Mouse (Mus musculus): Measurements from ENCODE around the gene Mlkl. TPM values are rescaled to one million over a fixed set of nuclear protein-coding genes. Genes with fewer than 3 reads are reported as not detected.
A peak's percentile ranks its signal among the peaks of the same experiment; 100 is the strongest.

Mlkl gene
- polyA plus RNA-seq (2016; fragmentation: Nextera tagmentation; extraction: Ambion mirVana): 0.25 and 0.35 TPM in 2 replicates

GRCm38 (mm10) chr8:111337890-111338347, at the start of gene Mlkl:
TSS of gene Mlkl (minus strand) at chr8:111338177.
- Histone ChIP-seq H3K27ac (no peak within 1 kb of the TSS), H3K9ac (no peak within 1 kb of the TSS)
- WGBS: 1% methylated on average over 29 of the region's 29 CpGs

DNA sequence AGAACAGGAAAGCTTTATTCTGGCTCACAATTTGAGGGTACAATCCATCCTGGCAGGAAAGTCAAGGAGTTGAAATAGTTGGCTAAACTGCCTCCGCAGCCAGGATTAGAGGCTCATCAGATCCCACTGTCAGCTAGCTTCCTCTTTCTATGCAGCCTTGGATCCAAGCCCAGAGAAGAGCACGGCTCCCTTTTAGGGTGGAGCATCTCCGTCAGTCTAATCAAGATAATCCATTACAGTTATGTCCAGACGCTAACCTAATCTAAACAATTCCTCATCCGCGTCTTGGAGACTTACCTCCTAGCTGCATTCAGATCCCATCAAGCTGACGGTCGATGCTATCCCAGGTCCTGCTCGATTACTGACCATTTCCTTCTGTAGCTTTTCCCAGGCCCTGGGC, 47.9 kb upstream of the Mlkl start:
- Histone ChIP-seq H3K4me2 (replicated peaks) (no peak overlapping the region), H3K36me3 (no peaks in the 10 kb centered on the region), H3K27me3 (peaks cover 3% of the 10 kb centered on the region), H3K4me3 (no peak overlapping the region), H3K9ac (no peak overlapping the region), H3K4me1 (no peaks in the 10 kb centered on the region), H3K27ac (no peak overlapping the region), H3K9me3 (no peaks in the 10 kb centered on the region)
- 75% methylated on average over 9 of the region's 9 CpGs for WGBS
- ATAC-seq (ENCODE audit: insufficient number of reproducible peaks, insufficient read depth, low FRiP score, low TSS enrichment): no peak

More at GRCm38 (mm10) chr8:111337890-111338347, at the start of gene Mlkl:
- H3K4me1 ChIP-seq: peaks cover 12% of the 10 kb centered on the region; the same call in 1 of the 2 replicates
- H3K27me3 ChIP-seq: peaks cover 20% of the 10 kb centered on the region
- peak within 1 kb of the TSS; percentile 72 for H3K4me2 ChIP-seq (replicated peaks)
- H3K9me3 ChIP-seq: no peaks in the 10 kb centered on the region
- no peak for ATAC-seq (ENCODE audit: insufficient number of reproducible peaks, insufficient read depth, low FRiP score, low TSS enrichment)
- H3K36me3 ChIP-seq: no peaks in the 10 kb centered on the region
- H3K4me3 ChIP-seq: peak within 1 kb of the TSS; percentile 35

- WGBS: 59% methylated on average over 2 of the region's 2 CpGs
- no peaks in the 10 kb centered on the region for H3K4me1 ChIP-seq
- no peaks in the 10 kb centered on the region for H3K36me3 ChIP-seq
- no peaks in the 10 kb centered on the region for H3K9me3 ChIP-seq
- H3K27ac ChIP-seq: no peak overlapping the region
- ATAC-seq (ENCODE audit: insufficient number of reproducible peaks, insufficient read depth, low FRiP score, low TSS enrichment): no peak
- H3K4me2 ChIP-seq (replicated peaks): no peak overlapping the region
- no peak overlapping the region for H3K4me3 ChIP-seq
- H3K27me3 ChIP-seq: no peaks in the 10 kb centered on the region
- no peak overlapping the region for H3K9ac ChIP-seq
Observed at GRCm38 (mm10) chr8:111384628-111385027, 46.7 kb upstream of the Mlkl start.

- Histone ChIP-seq H3K4me1 (peaks cover 8% of the 10 kb centered on the region), H3K9me3 (no peaks in the 10 kb centered on the region), H3K4me2 (replicated peaks) (no peak overlapping the region), H3K9ac (no peak overlapping the region), H3K27me3 (no peaks in the 10 kb centered on the region), H3K27ac (no peak overlapping the region), H3K36me3 (no peaks in the 10 kb centered on the region), H3K4me3 (no peak overlapping the region)
- no peak for ATAC-seq (ENCODE audit: insufficient number of reproducible peaks, insufficient read depth, low FRiP score, low TSS enrichment)
- WGBS: 22% methylated on average over 6 of the region's 6 CpGs
Observed at GRCm38 (mm10) chr8:111375192-111375591, 37.2 kb upstream of the Mlkl start.

- H3K4me1 ChIP-seq: peaks cover 3% of the 10 kb centered on the region; the same call in 1 of the 2 replicates
- H3K9me3 ChIP-seq: no peaks in the 10 kb centered on the region
- H3K36me3 ChIP-seq: no peaks in the 10 kb centered on the region
- H3K4me2 ChIP-seq (replicated peaks): no peak overlapping the region
- peaks cover 3% of the 10 kb centered on the region; the same call in 1 of the 2 replicates for H3K27me3 ChIP-seq
- no peak overlapping the region for H3K9ac ChIP-seq
- WGBS: 84% methylated on average over 9 of the region's 9 CpGs
- H3K27ac ChIP-seq: no peak overlapping the region
- no peak for ATAC-seq (ENCODE audit: insufficient number of reproducible peaks, insufficient read depth, low FRiP score, low TSS enrichment)
- H3K4me3 ChIP-seq: no peak overlapping the region
Observed at GRCm38 (mm10) chr8:111369711-111370110, 31.7 kb upstream of the Mlkl start.

- H3K9me3 ChIP-seq: no peaks in the 10 kb centered on the region
- no peak overlapping the region for H3K4me3 ChIP-seq
- ATAC-seq (ENCODE audit: insufficient number of reproducible peaks, insufficient read depth, low FRiP score, low TSS enrichment): no peak
- H3K27me3 ChIP-seq: peaks cover 7% of the 10 kb centered on the region; the same call in 1 of the 2 replicates
- no peaks in the 10 kb centered on the region for H3K36me3 ChIP-seq
- H3K4me1 ChIP-seq: peaks cover 3% of the 10 kb centered on the region; the same call in 1 of the 2 replicates
- WGBS: 82% methylated on average over 8 of the region's 8 CpGs
- H3K9ac ChIP-seq: no peak overlapping the region
- H3K4me2 ChIP-seq (replicated peaks): peak overlapping the region; percentile 18; the same call in 1 of the 2 replicates
- H3K27ac ChIP-seq: no peak overlapping the region
Observed at GRCm38 (mm10) chr8:111367350-111367749, 29.4 kb upstream of the Mlkl start.

GRCm38 (mm10) chr8:111366610-111367234, 28.7 kb upstream of the Mlkl start:
- Histone ChIP-seq H3K9ac (no peak overlapping the region), H3K27ac (no peak overlapping the region), H3K4me1 (peaks cover 3% of the 10 kb centered on the region; the same call in 1 of the 2 replicates), H3K4me3 (no peak overlapping the region), H3K27me3 (peaks cover 7% of the 10 kb centered on the region; the same call in 1 of the 2 replicates), H3K9me3 (no peaks in the 10 kb centered on the region), H3K36me3 (no peaks in the 10 kb centered on the region), H3K4me2 (replicated peaks) (peak overlapping the region; percentile 18; the same call in 1 of the 2 replicates)
- WGBS: 41% methylated on average over 14 of the region's 14 CpGs
- ATAC-seq (ENCODE audit: insufficient number of reproducible peaks, insufficient read depth, low FRiP score, low TSS enrichment): no peak

GRCm38 (mm10) chr8:111363489-111363888, 25.5 kb upstream of the Mlkl start:
- Histone ChIP-seq H3K4me1 (peaks cover 6% of the 10 kb centered on the region), H3K36me3 (no peaks in the 10 kb centered on the region), H3K4me3 (no peak overlapping the region), H3K9me3 (no peaks in the 10 kb centered on the region), H3K4me2 (replicated peaks) (no peak overlapping the region), H3K27ac (no peak overlapping the region), H3K9ac (no peak overlapping the region), H3K27me3 (peaks cover 7% of the 10 kb centered on the region; the same call in 1 of the 2 replicates)
- no peak for ATAC-seq (ENCODE audit: insufficient number of reproducible peaks, insufficient read depth, low FRiP score, low TSS enrichment)
- 78% methylated on average over 8 of the region's 8 CpGs for WGBS

GRCm38 (mm10) chr8:111360579-111361209, 22.7 kb upstream of the Mlkl start:
- H3K36me3 ChIP-seq: no peaks in the 10 kb centered on the region
- H3K9ac ChIP-seq: no peak overlapping the region
- H3K4me2 ChIP-seq (replicated peaks): no peak overlapping the region
- no peak for ATAC-seq (ENCODE audit: insufficient number of reproducible peaks, insufficient read depth, low FRiP score, low TSS enrichment)
- H3K27ac ChIP-seq: no peak overlapping the region
- 55% methylated on average over 7 of the region's 7 CpGs for WGBS
- no peaks in the 10 kb centered on the region for H3K9me3 ChIP-seq
- peaks cover 3% of the 10 kb centered on the region; the same call in 1 of the 2 replicates for H3K4me1 ChIP-seq
- H3K27me3 ChIP-seq: 0 out of 2 replicates have a peak, but pooled peaks cover 4% of the 10 kb centered on the region
- H3K4me3 ChIP-seq: no peak overlapping the region

DNA sequence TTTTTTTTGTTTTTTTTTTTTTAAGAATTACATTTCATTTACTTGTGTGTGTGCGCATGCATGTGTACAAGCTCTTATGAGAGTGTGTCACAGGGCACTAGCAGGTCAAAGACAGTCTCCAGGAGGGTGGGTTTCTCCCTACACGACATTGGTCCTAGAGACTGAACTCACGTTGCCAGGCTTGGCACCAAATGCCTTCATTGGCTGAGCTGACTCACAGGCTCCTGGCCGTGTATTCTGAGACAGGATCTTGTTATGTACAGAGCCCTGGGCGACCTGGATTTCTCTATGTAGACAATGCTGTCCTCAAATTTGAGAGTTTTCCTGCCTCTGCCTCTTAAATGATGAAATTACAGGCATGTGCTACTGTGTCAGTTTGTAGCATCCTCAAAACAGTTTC, 22.0 kb upstream of the Mlkl start:
- Histone ChIP-seq H3K4me2 (replicated peaks) (no peak overlapping the region), H3K4me3 (no peak overlapping the region), H3K9me3 (no peaks in the 10 kb centered on the region), H3K4me1 (peaks cover 3% of the 10 kb centered on the region; the same call in 1 of the 2 replicates), H3K9ac (no peak overlapping the region), H3K27me3 (0 out of 2 replicates have a peak, but pooled peaks cover 4% of the 10 kb centered on the region), H3K27ac (no peak overlapping the region), H3K36me3 (no peaks in the 10 kb centered on the region)
- 68% methylated on average over 5 of the region's 5 CpGs for WGBS
- no peak for ATAC-seq (ENCODE audit: insufficient number of reproducible peaks, insufficient read depth, low FRiP score, low TSS enrichment)

- Histone ChIP-seq H3K36me3 (no peaks in the 10 kb centered on the region), H3K27ac (no peak overlapping the region), H3K27me3 (0 out of 2 replicates have a peak, but pooled peaks cover 4% of the 10 kb centered on the region), H3K9ac (no peak overlapping the region), H3K9me3 (no peaks in the 10 kb centered on the region), H3K4me3 (no peak overlapping the region), H3K4me2 (replicated peaks) (no peak overlapping the region), H3K4me1 (peaks cover 3% of the 10 kb centered on the region; the same call in 1 of the 2 replicates)
- WGBS: 58% methylated on average over 1 of the region's 1 CpGs
- no peak for ATAC-seq (ENCODE audit: insufficient number of reproducible peaks, insufficient read depth, low FRiP score, low TSS enrichment)
Observed at GRCm38 (mm10) chr8:111358905-111359304, 20.9 kb upstream of the Mlkl start.

GRCm38 (mm10) chr8:111357433-111357832, 19.5 kb upstream of the Mlkl start:
- no peak overlapping the region for H3K4me2 ChIP-seq (replicated peaks)
- ATAC-seq (ENCODE audit: insufficient number of reproducible peaks, insufficient read depth, low FRiP score, low TSS enrichment): no peak
- WGBS: 83% methylated on average over 4 of the region's 4 CpGs

More at GRCm38 (mm10) chr8:111357433-111357832, 19.5 kb upstream of the Mlkl start:
- peaks cover 3% of the 10 kb centered on the region; the same call in 1 of the 2 replicates for H3K4me1 ChIP-seq
- no peak overlapping the region for H3K27ac ChIP-seq
- H3K9ac ChIP-seq: no peak overlapping the region
- no peaks in the 10 kb centered on the region for H3K9me3 ChIP-seq
- no peak overlapping the region for H3K4me3 ChIP-seq
- no peaks in the 10 kb centered on the region for H3K27me3 ChIP-seq
- H3K36me3 ChIP-seq: no peaks in the 10 kb centered on the region

Data from embryonic facial prominence, embryonic 12.5 days (tissue).